Mouse (Mus musculus) Muller cell, postnatal 12 days (primary cell): ENCODE measurements at regions not wholly inside any gene's neighbourhood (a gene's known extent, or its start where the extent isn't known, plus 50 kb on each side); places are given as distances from the start of the nearest gene placed in this dataset.

Experiments used
- DNase-seq: peaks from one replicate; pipeline ENCODE4 v3.0.0-alpha.2; 2015; ENCODE audit errors: inconsistent ontology term

- no peak for DNase-seq
Observed at GRCm38 (mm10) chr5:116776450-116776849, 184.8 kb upstream of the Srrm4 start.

GRCm38 (mm10) chr5:116766261-116766660, 174.6 kb upstream of the Srrm4 start:
- DNase-seq = no peak

GRCm38 (mm10) chr5:116761323-116761722, 169.7 kb upstream of the Srrm4 start:
- no peak for DNase-seq

GRCm38 (mm10) chr5:116758687-116759086, 167.1 kb upstream of the Srrm4 start:
- peak; percentile 77 for DNase-seq

- no peak for DNase-seq
Observed at GRCm38 (mm10) chr5:116752941-116753340, 161.3 kb upstream of the Srrm4 start.

GRCm38 (mm10) chr5:116752096-116752495, 160.5 kb upstream of the Srrm4 start:
- peak; percentile 56 for DNase-seq

GRCm38 (mm10) chr5:116745776-116746175, 154.2 kb upstream of the Srrm4 start:
- DNase-seq = no peak

- peak; percentile 21 for DNase-seq
Observed at GRCm38 (mm10) chr5:116744389-116744788, 152.8 kb upstream of the Srrm4 start.

GRCm38 (mm10) chr5:116735622-116736021, 144.0 kb upstream of the Srrm4 start:
- no peak for DNase-seq

- no peak for DNase-seq
Observed at GRCm38 (mm10) chr5:116731509-116731908, 139.9 kb upstream of the Srrm4 start.

- DNase-seq = no peak
Observed at GRCm38 (mm10) chr5:116719200-116719599, 127.6 kb upstream of the Srrm4 start.

GRCm38 (mm10) chr5:116714256-116714655, 122.6 kb upstream of the Srrm4 start:
- DNase-seq = peak; percentile 16

GRCm38 (mm10) chr5:116712056-116712455, 120.4 kb upstream of the Srrm4 start:
- no peak for DNase-seq

GRCm38 (mm10) chr5:116708505-116708904, 116.9 kb upstream of the Srrm4 start:
- no peak for DNase-seq

GRCm38 (mm10) chr5:116662466-116662865, 70.8 kb upstream of the Srrm4 start:
- DNase-seq = no peak

- DNase-seq = peak; percentile 70
Observed at GRCm38 (mm10) chr5:116661851-116662250, 70.2 kb upstream of the Srrm4 start.

- peak; percentile 33 for DNase-seq
Observed at GRCm38 (mm10) chr5:116654486-116655420, 63.1 kb upstream of the Srrm4 start.
